ENCODE assay signal across 19 mouse cellular contexts in genomic region chr19:16249025-16249424, GRCm38 (mm10).
"Had no signal": no experiment of that assay in that cellular context is flagged by ENCODE, and none has a peak within 500 bp of the region (broad histone marks: within the 10 kb centered on the region; RNA-seq: fewer than 3 reads in every experiment).

No protein-coding gene starts in this region.

- H3K4me3 ChIP-seq: lung, embryonic 15.5 days; megakaryocyte, embryonic 14.5 days; midbrain, embryonic 10.5 days; midbrain, embryonic 12.5 days; neural tube, embryonic 12.5 days had no signal

- ATAC-seq: liver, postnatal 0 days; lung, postnatal 0 days; midbrain, embryonic 16.5 days had no signal

- H3K27ac ChIP-seq: lung, embryonic 15.5 days; macrophage; midbrain, embryonic 10.5 days; midbrain, embryonic 12.5 days; neural tube, embryonic 12.5 days had no signal

- H3K9me3 ChIP-seq: lung, embryonic 15.5 days; megakaryocyte, embryonic 14.5 days; midbrain, embryonic 10.5 days; midbrain, embryonic 12.5 days; neural tube, embryonic 12.5 days had no signal

- H3K4me2 ChIP-seq: lung, embryonic 15.5 days; midbrain, embryonic 12.5 days; neural tube, embryonic 12.5 days had no signal

- H3K9ac ChIP-seq: liver, postnatal 0 days; lung, embryonic 15.5 days; midbrain, embryonic 12.5 days; neural tube, embryonic 12.5 days had no signal

- H3K27me3 ChIP-seq: lung, embryonic 15.5 days; megakaryocyte, embryonic 14.5 days; midbrain, embryonic 12.5 days; neural tube, embryonic 12.5 days had no signal

- DNase-seq: liver, postnatal 0 days; lung, adult 2 months; lung, postnatal 14 days; lung, postnatal 36 days; midbrain, embryonic 14.5 days; right cerebral cortex, postnatal 14 days; right cerebral cortex, postnatal 4 days; spleen, adult 18-20 months; thymus, adult 18-20 months; thymus, postnatal 14 days; thymus, postnatal 36 days had no signal

- H3K36me3 ChIP-seq: lung, embryonic 15.5 days; midbrain, embryonic 10.5 days; midbrain, embryonic 12.5 days; neural tube, embryonic 12.5 days had no signal
